Mouse (Mus musculus) stomach, embryonic 16.5 days (tissue): Measurements from ENCODE around the gene Parvg. TPM values are rescaled to one million over a fixed set of nuclear protein-coding genes. Genes with fewer than 3 reads are reported as not detected.

Experiments
- ATAC-seq: fragments of 200-750 bp; cut with Nextera tagmentation; 2 replicates; pipeline ENCODE4 v1.8.0; 2017; ENCODE audit warnings: moderate number of reproducible peaks, moderate TSS enrichment; ENCODE audit not compliant: insufficient read depth, low FRiP score
- H3K27ac ChIP-seq: fragments of 300-500 bp; sonication (generic); 2 replicates; pipeline ENCODE4 v1.5.1; 2014; ENCODE audit warnings: low read length
- H3K27me3 ChIP-seq: fragments of 300-500 bp; sonication (generic); 2 replicates; pipeline ENCODE4 v1.6.1; 2014; ENCODE audit warnings: low read length, control low read depth, mixed read lengths; ENCODE audit not compliant: control insufficient read depth, insufficient read depth
- H3K36me3 ChIP-seq: fragments of 300-500 bp; sonication (generic); 2 replicates; pipeline ENCODE4 v1.6.1; 2014; ENCODE audit warnings: low read length; ENCODE audit not compliant: control insufficient read depth, insufficient read depth
- H3K4me1 ChIP-seq: fragments of 300-500 bp; sonication (generic); 2 replicates; pipeline ENCODE4 v1.6.1; 2014; ENCODE audit warnings: low read length, control low read depth, mixed read lengths; ENCODE audit not compliant: control insufficient read depth, insufficient read depth
- H3K4me2 ChIP-seq: fragments of 300-500 bp; sonication (generic); 2 replicates; pipeline ENCODE4 v1.6.1; 2014; ENCODE audit warnings: low read depth, low read length, mixed read lengths
- H3K4me3 ChIP-seq: fragments of 300-500 bp; sonication (generic); replicated peaks from 2 replicates; pipeline ENCODE4 v1.5.1; 2014; ENCODE audit warnings: mild to moderate bottlenecking, low read length
- H3K9ac ChIP-seq: fragments of 300-500 bp; sonication (generic); 2 replicates; pipeline ENCODE4 v1.6.1; 2014; ENCODE audit warnings: low read length
- H3K9me3 ChIP-seq: fragments of 300-500 bp; sonication (generic); replicated peaks from 2 replicates; pipeline ENCODE4 v1.6.1; 2016; ENCODE audit warnings: low read length, control low read depth; ENCODE audit not compliant: control insufficient read depth
- WGBS: fragments of 180-500 bp; shearing (Covaris S2); extraction: QIAGEN DNeasy Blood & Tissue Kit; methylation state at CpG from one replicate; pipeline ENCODE4 v1.1.7; 2014; 5-methylcytosine and 5-hydroxymethylcytosine counted together
- polyA plus RNA-seq: library from polyadenylated mRNA; unstranded; fragments of >200 nt; fragmentation: Nextera tagmentation; extraction: Ambion mirVana; gene quantifications from 2 replicates; pipeline ENCODE4 v1.2.1, GENCODE M21; 2015

The Parvg gene
- polyA plus RNA-seq, 1 experiment from 2014 or later: 3.7 TPM

DNA sequence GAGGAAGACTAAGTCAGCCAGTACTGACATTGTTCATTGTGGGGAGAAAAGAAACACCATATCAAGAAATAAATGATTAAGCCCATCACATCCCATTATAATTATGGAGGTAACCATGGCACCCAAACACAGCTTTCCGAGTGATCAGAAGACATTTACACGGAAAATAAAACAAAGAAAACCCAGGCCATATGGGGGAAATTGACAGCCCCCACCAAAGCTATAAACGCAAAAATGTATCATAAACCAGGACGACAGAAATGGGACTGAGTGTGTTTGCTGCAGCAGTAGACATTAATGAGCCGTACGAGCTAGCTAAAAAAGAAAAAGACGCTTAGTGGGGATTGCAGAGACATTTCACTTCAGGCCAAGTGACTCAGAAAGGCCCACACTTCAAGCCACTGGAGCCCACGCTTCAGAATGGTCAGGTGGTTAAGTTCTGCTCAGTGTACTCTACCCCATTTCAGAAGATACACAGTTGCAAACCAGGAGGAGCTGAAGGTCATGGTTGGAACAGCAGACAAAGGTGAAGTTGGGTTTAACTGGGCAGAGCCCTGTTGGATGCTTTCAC lies 62.3 kb downstream of the Parvg start:
- Histone ChIP-seq H3K9me3 (peaks cover 10% of the 10 kb centered on the region), H3K4me2 (no peak overlapping the region), H3K27ac (no peak overlapping the region), H3K27me3 (no peaks in the 10 kb centered on the region), H3K4me3 (no peak overlapping the region), H3K9ac (no peak overlapping the region), H3K4me1 (no peaks in the 10 kb centered on the region), H3K36me3 (no peaks in the 10 kb centered on the region)
- 84% methylated on average over 8 of the region's 8 CpGs for WGBS
- no peak for ATAC-seq

DNA sequence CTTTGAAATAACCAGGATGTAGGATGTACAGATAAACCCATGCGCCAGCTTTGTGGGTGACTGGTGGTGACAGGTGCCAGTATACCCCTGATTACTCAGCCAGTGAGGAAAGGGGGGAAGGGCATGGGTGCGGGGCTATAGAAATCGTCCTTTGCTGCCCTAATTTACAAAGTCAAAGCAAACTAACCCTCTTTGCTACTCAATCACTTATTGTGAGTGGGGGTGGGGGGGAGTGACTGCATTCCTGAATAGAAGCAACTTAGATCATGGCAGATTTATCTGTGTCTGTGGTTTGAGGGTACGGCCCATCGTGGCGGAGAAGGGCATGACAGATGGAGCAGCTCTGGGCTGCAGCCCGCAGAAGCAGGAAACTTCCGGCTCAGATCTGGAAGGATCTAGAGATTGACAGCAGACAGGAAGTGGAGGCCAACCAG lies 64.9 kb downstream of the Parvg start:
- H3K4me3 ChIP-seq: no peak overlapping the region
- H3K27me3 ChIP-seq: no peaks in the 10 kb centered on the region
- H3K4me2 ChIP-seq: no peak overlapping the region
- no peak for ATAC-seq
- H3K4me1 ChIP-seq: 0 out of 2 replicates have a peak, but pooled peaks cover 3% of the 10 kb centered on the region
- no peak overlapping the region for H3K27ac ChIP-seq
- no peak overlapping the region for H3K9ac ChIP-seq
- peaks cover 13% of the 10 kb centered on the region for H3K9me3 ChIP-seq
- no peaks in the 10 kb centered on the region for H3K36me3 ChIP-seq
- 80% methylated on average over 8 of the region's 8 CpGs for WGBS

- no peaks in the 10 kb centered on the region for H3K36me3 ChIP-seq
- H3K4me1 ChIP-seq: 0 out of 2 replicates have a peak, but pooled peaks cover 3% of the 10 kb centered on the region
- no peak overlapping the region for H3K4me3 ChIP-seq
- no peak overlapping the region for H3K9ac ChIP-seq
- no peak for ATAC-seq
- H3K9me3 ChIP-seq: peaks cover 11% of the 10 kb centered on the region
- H3K4me2 ChIP-seq: no peak overlapping the region
- H3K27me3 ChIP-seq: no peaks in the 10 kb centered on the region
- 87% methylated on average over 4 of the region's 4 CpGs for WGBS
- H3K27ac ChIP-seq: no peak overlapping the region
Observed at GRCm38 (mm10) chr15:84392131-84392530, 68.3 kb downstream of the Parvg start.

Other genes with a start within 250 kb of the Parvg start
- 4.0 and 5.2 TPM in 2 replicates for gene Sult4a1, start 218.3 kb upstream of the Parvg start, polyA plus RNA-seq
- gene Pnpla5, start 200.9 kb upstream of the Parvg start, polyA plus RNA-seq: not detected in 2 replicates
- gene Pnpla3, start 156.2 kb upstream of the Parvg start, polyA plus RNA-seq: 0.80 and 1.3 TPM in 2 replicates
- 107 and 116 TPM in 2 replicates for gene Samm50, start 131.8 kb upstream of the Parvg start, polyA plus RNA-seq
- 2.7 and 3.2 TPM in 2 replicates for gene Parvb, start 92.0 kb upstream of the Parvg start, polyA plus RNA-seq
- 1.8 and 2.9 TPM in 2 replicates for gene Shisal1, start 123.1 kb downstream of the Parvg start, polyA plus RNA-seq
- 9.8 and 10.3 TPM in 2 replicates for gene Rtl6, start 233.8 kb downstream of the Parvg start, polyA plus RNA-seq